Mouse (Mus musculus) heart, embryonic 14.5 days (tissue): ENCODE measurements around the gene Gli1. TPM values are rescaled to one million over a fixed set of nuclear protein-coding genes. Genes with fewer than 3 reads are reported as not detected.

ENCODE experiments used
- ATAC-seq: fragments of 200-750 bp; cut with Nextera tagmentation; 2 replicates; pipeline ENCODE4 v1.8.0; 2017; ENCODE audit warnings: low read depth, moderate TSS enrichment; ENCODE audit not compliant: insufficient number of reproducible peaks, insufficient read depth, low FRiP score
- H3K27ac ChIP-seq, 2 experiments: fragments of 200-500 bp in 1 of 2; fragments of 300-500 bp in 1 of 2; sonication (generic) in 1 of 2; replicated peaks in 1 of 2; 2 replicates each; pipeline ENCODE4 v1.5.1; 2012 to 2014; ENCODE audit warnings: low read depth in 2 of 2, low read length in 2 of 2, control low read depth in 1 of 2, mild to moderate bottlenecking in 1 of 2, mixed read lengths in 1 of 2; ENCODE audit not compliant: control insufficient read depth in 1 of 2, insufficient read depth in 1 of 2
- H3K27me3 ChIP-seq: fragments of 300-500 bp; sonication (generic); 2 replicates; pipeline ENCODE4 v1.6.1; 2014; ENCODE audit warnings: mild to moderate bottlenecking, low read length, control low read depth; ENCODE audit not compliant: control insufficient read depth, insufficient read depth
- H3K36me3 ChIP-seq: fragments of 300-500 bp; sonication (generic); 2 replicates; pipeline ENCODE4 v1.6.1; 2014; ENCODE audit warnings: mild to moderate bottlenecking, control low read depth, low read length, mixed read lengths; ENCODE audit not compliant: control insufficient read depth, insufficient read depth
- H3K4me1 ChIP-seq, 2 experiments: fragments of 200-500 bp in 1 of 2; fragments of 300-500 bp in 1 of 2; sonication (generic) in 1 of 2; 2 replicates each; pipeline ENCODE4 v1.6.1; 2012 to 2014; ENCODE audit warnings: low read length in 2 of 2, control low read depth in 1 of 2, mixed read lengths in 1 of 2; ENCODE audit not compliant: control insufficient read depth in 2 of 2, insufficient read depth in 2 of 2
- H3K4me2 ChIP-seq: fragments of 300-500 bp; sonication (generic); 2 replicates; pipeline ENCODE4 v1.6.1; 2014; ENCODE audit warnings: mild to moderate bottlenecking, low read length
- H3K4me3 ChIP-seq, 2 experiments: fragments of 200-500 bp in 1 of 2; fragments of 300-500 bp in 1 of 2; sonication (generic) in 1 of 2; 2 replicates each; pipeline ENCODE4 v1.5.1; 2012 to 2014; ENCODE audit warnings: low read length in 2 of 2, mild to moderate bottlenecking in 2 of 2, control low read depth in 1 of 2, low read depth in 1 of 2, moderate library complexity in 1 of 2; ENCODE audit not compliant: control insufficient read depth in 1 of 2, insufficient read depth in 1 of 2
- H3K9ac ChIP-seq: fragments of 300-500 bp; sonication (generic); 2 replicates; pipeline ENCODE4 v1.6.1; 2014; ENCODE audit warnings: mild to moderate bottlenecking, low read length
- H3K9me3 ChIP-seq: fragments of 300-500 bp; sonication (generic); 2 replicates; pipeline ENCODE4 v1.6.1; 2016; ENCODE audit warnings: low read length, control low read depth; ENCODE audit not compliant: control insufficient read depth
- WGBS: fragments of 180-500 bp; shearing (Covaris S2); extraction: QIAGEN DNeasy Blood & Tissue Kit; methylation state at CpG from one replicate; pipeline ENCODE4 v1.1.7; 2014; 5-methylcytosine and 5-hydroxymethylcytosine counted together
- polyA plus RNA-seq: library from polyadenylated mRNA; unstranded; fragments of >200 nt; fragmentation: Nextera tagmentation; extraction: Ambion mirVana; gene quantifications from 2 replicates; pipeline ENCODE4 v1.2.1, GENCODE M21; 2014

The Gli1 gene
- polyA plus RNA-seq, 1 experiment from 2014 or later, result 0.36 TPM

GRCm38 (mm10) chr10:127369834-127370820 is 28.4 kb upstream of the Gli1 start, which contains the start of gene Inhbc:
Gene Inhbc (minus strand): TSS chr10:127370431.
- no peaks in the 10 kb centered on the region for H3K4me1 ChIP-seq
- no peaks in the 10 kb centered on the region for H3K9me3 ChIP-seq
- no peaks in the 10 kb centered on the region for H3K27me3 ChIP-seq
- no peak within 1 kb of the TSS for H3K4me2 ChIP-seq
- no peak within 1 kb of the TSS for H3K9ac ChIP-seq
- ATAC-seq, result no peak
- H3K27ac ChIP-seq, result no peak within 1 kb of the TSS
- H3K36me3 ChIP-seq, result no peaks in the 10 kb centered on the region
- no peak within 1 kb of the TSS for H3K4me3 ChIP-seq
- 68% methylated on average over 22 of the region's 22 CpGs for WGBS

GRCm38 (mm10) chr10:127368273-127368672 is 26.5 kb upstream of the Gli1 start:
- H3K36me3 ChIP-seq, result no peaks in the 10 kb centered on the region
- H3K9ac ChIP-seq, result no peak overlapping the region
- WGBS, result 83% methylated on average over 2 of the region's 2 CpGs
- no peaks in the 10 kb centered on the region for H3K4me1 ChIP-seq
- no peaks in the 10 kb centered on the region for H3K9me3 ChIP-seq
- ATAC-seq, result no peak
- H3K4me2 ChIP-seq, result no peak overlapping the region
- no peak overlapping the region for H3K4me3 ChIP-seq
- H3K27me3 ChIP-seq, result no peaks in the 10 kb centered on the region
- no peak overlapping the region for H3K27ac ChIP-seq

GRCm38 (mm10) chr10:127367116-127367515 is 25.3 kb upstream of the Gli1 start:
- Histone ChIP-seq H3K27me3 (no peaks in the 10 kb centered on the region), H3K4me3 (no peak overlapping the region), H3K27ac (no peak overlapping the region), H3K9me3 (no peaks in the 10 kb centered on the region), H3K4me1 (no peaks in the 10 kb centered on the region), H3K9ac (no peak overlapping the region), H3K36me3 (no peaks in the 10 kb centered on the region), H3K4me2 (no peak overlapping the region)
- ATAC-seq, result no peak
- 61% methylated on average over 5 of the region's 5 CpGs for WGBS

- Histone ChIP-seq H3K4me1 (no peaks in the 10 kb centered on the region), H3K4me2 (no peak overlapping the region), H3K27me3 (no peaks in the 10 kb centered on the region), H3K4me3 (no peak overlapping the region), H3K9me3 (no peaks in the 10 kb centered on the region), H3K36me3 (no peaks in the 10 kb centered on the region), H3K27ac (no peak overlapping the region), H3K9ac (no peak overlapping the region)
- no peak for ATAC-seq
- 79% methylated on average over 3 of the region's 3 CpGs for WGBS
These were observed 18.9 kb upstream of the Gli1 start for GRCm38 (mm10) chr10:127360714-127361113.

GRCm38 (mm10) chr10:127355336-127355735 is 13.6 kb upstream of the Gli1 start:
- no peak overlapping the region for H3K4me3 ChIP-seq
- H3K9me3 ChIP-seq, result no peaks in the 10 kb centered on the region
- H3K4me1 ChIP-seq, result peaks cover 11 to 14% of the 10 kb centered on the region in 2 experiments
- ATAC-seq, result no peak
- no peak overlapping the region for H3K9ac ChIP-seq
- no peak overlapping the region for H3K4me2 ChIP-seq
- 87% methylated on average over 10 of the region's 10 CpGs for WGBS
- no peak overlapping the region for H3K27ac ChIP-seq
- H3K36me3 ChIP-seq, result no peaks in the 10 kb centered on the region
- no peaks in the 10 kb centered on the region for H3K27me3 ChIP-seq

- peak within 1 kb of the TSS; percentile 6 to 64; a peak in 2 of 4 replicates for H3K27ac ChIP-seq
- H3K9ac ChIP-seq, result no peak within 1 kb of the TSS
- no peak for ATAC-seq
- H3K4me3 ChIP-seq, result no peak within 1 kb of the TSS
- no peaks in the 10 kb centered on the region for H3K27me3 ChIP-seq
- H3K4me2 ChIP-seq, result peak within 1 kb of the TSS; percentile 18; the same call in 1 of the 2 replicates
- no peaks in the 10 kb centered on the region for H3K36me3 ChIP-seq
- peaks cover 12 to 15% of the 10 kb centered on the region in 2 experiments for H3K4me1 ChIP-seq
- 68% methylated on average over 17 of the region's 18 CpGs for WGBS
- H3K9me3 ChIP-seq, result no peaks in the 10 kb centered on the region
These were observed 12.4 kb upstream of the Gli1 start, which contains the start of gene Inhbe for GRCm38 (mm10) chr10:127353909-127354895. Gene Inhbe (minus strand): TSS chr10:127354411.

- ATAC-seq, result no peak
- H3K36me3 ChIP-seq, result no peaks in the 10 kb centered on the region
- H3K9me3 ChIP-seq, result no peaks in the 10 kb centered on the region
- no peak overlapping the region for H3K9ac ChIP-seq
- WGBS, result 88% methylated on average over 11 of the region's 11 CpGs
- H3K4me2 ChIP-seq, result no peak overlapping the region
- no peak overlapping the region for H3K4me3 ChIP-seq
- no peaks in the 10 kb centered on the region for H3K27me3 ChIP-seq
- H3K4me1 ChIP-seq, result peaks cover 12 to 15% of the 10 kb centered on the region in 2 experiments
- H3K27ac ChIP-seq, result no peak overlapping the region
These were observed 11.0 kb upstream of the Gli1 start for GRCm38 (mm10) chr10:127352766-127353165.
